Mouse (Mus musculus): Measurements from ENCODE around the gene Ckap2l. TPM values are rescaled to one million over a fixed set of nuclear protein-coding genes. Genes with fewer than 3 reads are reported as not detected.

Ckap2l gene
- polyA plus RNA-seq, 1 experiment: 11.6 TPM

DNA sequence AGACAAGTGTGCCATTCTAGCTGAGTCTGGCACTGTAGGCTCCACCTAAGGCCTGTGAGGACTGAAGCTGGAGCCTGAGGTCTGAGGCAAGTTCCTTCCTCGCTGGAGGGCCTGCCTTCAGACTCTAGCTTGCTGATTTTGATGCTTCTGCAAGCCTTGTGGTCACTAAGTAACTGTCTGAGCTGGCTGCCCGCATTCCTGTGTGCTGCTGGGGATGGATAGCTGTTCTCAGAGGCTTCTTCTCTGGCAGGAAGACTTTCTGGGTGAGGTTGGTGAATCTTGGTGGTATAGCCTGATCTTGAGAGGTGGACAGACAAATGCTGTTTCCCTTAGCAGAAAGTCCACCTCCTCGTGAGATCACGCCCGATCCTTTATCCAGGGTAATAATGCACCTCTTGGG is 29.3 kb downstream of the Ckap2l start:
- no peak overlapping the region for H3K4me3 ChIP-seq (ENCODE audit: control insufficient read depth, low read depth, low read length)
- TF ChIP-seq POLR2A (IDR thresholded peaks at IDR 0.05; ENCODE audit: control insufficient read depth, low read depth, low read length) (no peak), CTCF (IDR thresholded peaks at IDR 0.05; ENCODE audit: control insufficient read depth, insufficient read depth, insufficient replicate concordance, low read depth, low read length) (no peak)
- no peaks in the 10 kb centered on the region; the same call in 1 of the 2 replicates for H3K36me3 ChIP-seq (ENCODE audit: control insufficient read depth, insufficient read depth, low read length)
- no peaks in the 10 kb centered on the region for H3K27me3 ChIP-seq (ENCODE audit: control insufficient read depth, insufficient read depth, low read length)
- no peaks in the 10 kb centered on the region for H3K4me1 ChIP-seq (ENCODE audit: control insufficient read depth, insufficient read depth, low read length)
- H3K27ac ChIP-seq (ENCODE audit: control insufficient read depth, insufficient read depth, low read depth, low read length): no peak overlapping the region

DNA sequence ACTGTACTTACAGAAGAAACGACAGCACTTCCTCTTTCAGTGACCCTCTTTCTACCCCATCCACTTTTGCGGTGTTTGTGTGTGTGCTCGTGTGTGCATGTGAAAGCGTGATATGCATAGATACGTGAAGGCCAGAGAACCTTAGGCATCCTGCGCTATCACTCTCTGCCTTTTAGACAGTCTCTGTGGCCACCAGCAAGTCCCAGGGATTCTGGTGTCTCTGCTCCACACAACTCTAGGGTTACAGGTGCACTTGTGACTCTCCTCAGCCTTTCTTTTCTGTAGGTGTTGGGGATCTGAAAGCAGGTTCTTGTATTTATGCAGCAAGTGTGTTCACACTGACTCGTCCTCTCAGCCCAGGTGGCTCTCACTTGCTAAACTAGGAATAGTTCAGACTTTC is 31.7 kb downstream of the Ckap2l start:
- Histone ChIP-seq H3K4me1 (ENCODE audit: control insufficient read depth, insufficient read depth, low read length) (no peaks in the 10 kb centered on the region), H3K4me3 (ENCODE audit: control insufficient read depth, low read depth, low read length) (no peak overlapping the region), H3K27ac (ENCODE audit: control insufficient read depth, insufficient read depth, low read depth, low read length) (no peak overlapping the region), H3K27me3 (ENCODE audit: control insufficient read depth, insufficient read depth, low read length) (no peaks in the 10 kb centered on the region), H3K36me3 (ENCODE audit: control insufficient read depth, insufficient read depth, low read length) (no peaks in the 10 kb centered on the region)
- TF ChIP-seq CTCF (IDR thresholded peaks at IDR 0.05; ENCODE audit: control insufficient read depth, insufficient read depth, insufficient replicate concordance, low read depth, low read length) (no peak), POLR2A (IDR thresholded peaks at IDR 0.05; ENCODE audit: control insufficient read depth, low read depth, low read length) (no peak)

DNA sequence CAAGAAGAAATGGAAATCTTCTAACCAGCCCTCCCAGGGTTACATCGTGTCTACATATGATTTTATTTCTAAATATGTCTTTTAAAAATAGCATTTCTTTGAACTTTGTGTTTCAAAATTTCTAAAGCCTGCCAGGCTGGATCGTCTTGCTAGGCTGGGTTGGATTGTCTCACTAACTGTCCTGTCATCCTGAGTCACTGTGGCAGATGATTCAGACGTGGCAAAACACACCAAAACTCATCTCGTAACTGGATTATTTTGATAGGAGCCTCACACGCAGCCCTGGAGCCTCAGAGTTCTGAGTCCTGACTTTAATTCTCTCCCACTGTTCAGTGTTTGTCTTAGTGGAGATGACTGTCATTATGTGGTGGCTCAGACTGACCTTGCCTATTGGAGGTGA is 33.9 kb downstream of the Ckap2l start:
- H3K27me3 ChIP-seq (ENCODE audit: control insufficient read depth, insufficient read depth, low read length): no peaks in the 10 kb centered on the region
- no peak overlapping the region for H3K27ac ChIP-seq (ENCODE audit: control insufficient read depth, insufficient read depth, low read depth, low read length)
- no peak overlapping the region for H3K4me3 ChIP-seq (ENCODE audit: control insufficient read depth, low read depth, low read length)
- H3K4me1 ChIP-seq (ENCODE audit: control insufficient read depth, insufficient read depth, low read length): no peaks in the 10 kb centered on the region
- no peaks in the 10 kb centered on the region for H3K36me3 ChIP-seq (ENCODE audit: control insufficient read depth, insufficient read depth, low read length)
- TF ChIP-seq CTCF (IDR thresholded peaks at IDR 0.05; ENCODE audit: control insufficient read depth, insufficient read depth, insufficient replicate concordance, low read depth, low read length) (no peak), POLR2A (IDR thresholded peaks at IDR 0.05; ENCODE audit: control insufficient read depth, low read depth, low read length) (no peak)

DNA sequence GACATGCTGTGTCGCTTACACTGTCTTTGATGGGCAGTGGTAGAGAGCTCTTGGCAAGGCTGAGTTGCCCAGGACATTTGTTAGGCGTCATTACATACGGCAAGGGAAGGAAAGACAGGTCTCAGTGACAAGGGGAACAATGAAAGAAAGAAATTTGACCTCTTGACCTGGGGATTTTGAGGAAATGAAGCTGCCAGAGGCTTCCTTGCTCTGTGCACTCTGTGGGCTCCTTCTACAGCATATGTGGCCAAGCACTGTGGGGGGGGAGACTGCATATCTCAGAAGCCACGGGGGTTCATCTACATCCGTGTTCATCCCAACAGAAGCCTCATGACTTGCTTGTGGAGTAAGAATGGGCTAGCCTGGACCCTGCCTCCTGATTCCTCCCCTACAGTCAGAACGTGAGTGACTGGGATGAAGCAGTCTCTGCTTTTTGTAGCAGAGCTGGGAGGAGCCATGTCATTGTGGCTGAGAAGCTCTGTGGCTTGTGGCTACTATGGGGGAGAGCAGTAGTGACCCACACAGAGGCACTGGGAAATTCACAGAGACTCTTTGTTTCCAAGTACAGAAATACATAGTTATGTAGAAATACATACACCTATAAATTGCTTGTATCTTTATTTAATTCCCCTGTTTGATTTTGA is 35.7 kb downstream of the Ckap2l start:
- H3K4me1 ChIP-seq (ENCODE audit: control insufficient read depth, insufficient read depth, low read length): no peaks in the 10 kb centered on the region
- no peaks in the 10 kb centered on the region for H3K27me3 ChIP-seq (ENCODE audit: control insufficient read depth, insufficient read depth, low read length)
- no peak overlapping the region for H3K4me3 ChIP-seq (ENCODE audit: control insufficient read depth, low read depth, low read length)
- TF ChIP-seq CTCF (IDR thresholded peaks at IDR 0.05; ENCODE audit: control insufficient read depth, insufficient read depth, insufficient replicate concordance, low read depth, low read length) (no peak), POLR2A (IDR thresholded peaks at IDR 0.05; ENCODE audit: control insufficient read depth, low read depth, low read length) (no peak)
- no peaks in the 10 kb centered on the region for H3K36me3 ChIP-seq (ENCODE audit: control insufficient read depth, insufficient read depth, low read length)
- H3K27ac ChIP-seq (ENCODE audit: control insufficient read depth, insufficient read depth, low read depth, low read length): no peak overlapping the region

DNA sequence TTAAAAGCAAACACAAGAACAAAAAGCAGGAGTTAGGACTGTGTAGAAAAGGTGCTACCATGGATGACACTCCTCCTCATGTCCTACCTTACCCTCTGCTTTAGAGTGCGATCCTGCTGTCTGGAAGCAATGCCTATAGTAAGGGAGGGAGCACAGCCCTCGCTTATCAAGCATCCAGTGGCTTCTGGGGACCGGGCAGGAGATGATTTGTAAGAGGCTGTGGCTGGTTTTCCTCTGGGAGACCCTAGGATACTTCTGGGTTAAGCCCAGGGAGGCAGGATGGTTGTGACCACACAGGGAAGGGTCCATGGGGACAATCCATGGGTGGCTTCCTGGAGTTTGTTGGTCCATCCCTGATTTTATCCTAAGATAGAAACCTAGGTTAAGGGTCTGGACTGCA is 36.4 kb downstream of the Ckap2l start:
- no peaks in the 10 kb centered on the region for H3K4me1 ChIP-seq (ENCODE audit: control insufficient read depth, insufficient read depth, low read length)

DNA sequence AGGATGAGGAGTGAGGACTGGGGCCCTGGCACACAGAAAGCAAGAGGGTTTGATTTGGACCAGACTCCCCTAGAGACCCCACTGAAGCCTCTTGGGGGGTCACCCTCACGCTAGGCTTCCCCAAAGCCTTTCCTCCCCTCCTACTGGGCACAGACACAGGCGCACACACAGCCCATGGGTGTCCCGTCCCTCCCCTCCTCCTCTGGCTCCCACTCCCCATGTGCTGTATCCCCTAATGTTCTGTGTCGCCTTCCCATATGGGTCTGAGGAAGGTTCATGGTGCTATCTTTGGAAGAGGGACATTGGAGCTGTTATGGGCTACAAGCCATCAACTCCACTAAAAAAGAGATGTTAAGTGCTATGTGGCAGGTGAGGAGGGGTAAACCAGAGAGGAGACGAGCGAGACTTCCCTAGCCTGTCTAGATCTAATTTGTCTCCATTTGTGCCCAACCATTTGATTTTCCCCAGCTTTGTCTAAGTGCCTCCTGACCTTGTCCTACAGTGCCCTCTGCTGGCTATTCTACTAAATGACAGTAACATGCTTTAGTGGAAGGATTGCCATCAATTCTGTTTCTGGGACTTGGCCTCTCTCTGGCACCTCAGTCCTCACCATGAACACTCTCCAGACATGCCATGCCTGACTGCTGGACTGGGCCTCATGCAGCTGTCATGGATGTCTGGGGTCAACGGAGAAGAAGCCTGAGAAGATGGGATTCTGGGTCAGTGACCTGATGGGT is 38.4 kb downstream of the Ckap2l start:
- Histone ChIP-seq H3K4me3 (ENCODE audit: control insufficient read depth, low read depth, low read length) (no peak overlapping the region), H3K4me1 (ENCODE audit: control insufficient read depth, insufficient read depth, low read length) (no peaks in the 10 kb centered on the region), H3K27ac (ENCODE audit: control insufficient read depth, insufficient read depth, low read depth, low read length) (no peak overlapping the region), H3K27me3 (ENCODE audit: control insufficient read depth, insufficient read depth, low read length) (no peaks in the 10 kb centered on the region), H3K36me3 (ENCODE audit: control insufficient read depth, insufficient read depth, low read length) (no peaks in the 10 kb centered on the region)
- TF ChIP-seq CTCF (IDR thresholded peaks at IDR 0.05; ENCODE audit: control insufficient read depth, insufficient read depth, insufficient replicate concordance, low read depth, low read length) (peak; percentile 26; the same call in 1 of the 2 replicates), POLR2A (IDR thresholded peaks at IDR 0.05; ENCODE audit: control insufficient read depth, low read depth, low read length) (no peak)

More for the DNA sequence above, 36.4 kb downstream of the Ckap2l start:
- TF ChIP-seq POLR2A (IDR thresholded peaks at IDR 0.05; ENCODE audit: control insufficient read depth, low read depth, low read length) (no peak), CTCF (IDR thresholded peaks at IDR 0.05; ENCODE audit: control insufficient read depth, insufficient read depth, insufficient replicate concordance, low read depth, low read length) (no peak)
- Histone ChIP-seq H3K27me3 (ENCODE audit: control insufficient read depth, insufficient read depth, low read length) (no peaks in the 10 kb centered on the region), H3K4me3 (ENCODE audit: control insufficient read depth, low read depth, low read length) (no peak overlapping the region), H3K36me3 (ENCODE audit: control insufficient read depth, insufficient read depth, low read length) (no peaks in the 10 kb centered on the region), H3K27ac (ENCODE audit: control insufficient read depth, insufficient read depth, low read depth, low read length) (no peak overlapping the region)

DNA sequence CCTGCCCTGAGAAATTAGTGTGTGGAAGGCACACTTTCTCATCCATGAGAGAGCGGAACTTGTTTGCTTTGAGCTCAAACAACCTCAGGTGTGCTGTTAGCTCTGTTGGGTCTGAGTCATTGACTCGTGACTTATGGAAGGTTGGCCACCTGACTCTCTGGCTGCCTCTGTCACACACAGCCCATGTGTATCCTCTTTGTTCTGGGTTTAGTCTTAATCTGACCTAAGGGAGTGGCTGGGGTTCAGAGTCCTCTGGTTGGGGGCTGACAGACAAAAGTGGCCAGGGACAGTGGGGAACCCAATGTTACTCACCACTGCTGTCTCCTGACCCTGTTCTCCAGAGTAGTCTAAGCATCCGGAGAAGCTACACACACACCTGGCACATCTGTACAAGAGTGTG is 39.0 kb downstream of the Ckap2l start:
- no peaks in the 10 kb centered on the region for H3K27me3 ChIP-seq (ENCODE audit: control insufficient read depth, insufficient read depth, low read length)
- H3K27ac ChIP-seq (ENCODE audit: control insufficient read depth, insufficient read depth, low read depth, low read length): no peak overlapping the region
- TF ChIP-seq POLR2A (IDR thresholded peaks at IDR 0.05; ENCODE audit: control insufficient read depth, low read depth, low read length) (no peak), CTCF (IDR thresholded peaks at IDR 0.05; ENCODE audit: control insufficient read depth, insufficient read depth, insufficient replicate concordance, low read depth, low read length) (no peak)

More for the DNA sequence above, 39.0 kb downstream of the Ckap2l start:
- Histone ChIP-seq H3K36me3 (ENCODE audit: control insufficient read depth, insufficient read depth, low read length) (no peaks in the 10 kb centered on the region), H3K4me3 (ENCODE audit: control insufficient read depth, low read depth, low read length) (no peak overlapping the region), H3K4me1 (ENCODE audit: control insufficient read depth, insufficient read depth, low read length) (peaks cover 5% of the 10 kb centered on the region)
